Mouse (Mus musculus) hindbrain, embryonic 11.5 days (tissue): ENCODE data around the gene Cdk17. TPM values are rescaled to one million over a fixed set of nuclear protein-coding genes. Genes with fewer than 3 reads are reported as not detected.

Source experiments
- ATAC-seq: fragments of 200-750 bp; cut with Nextera tagmentation; 2 replicates; pipeline ENCODE4 v1.8.0; 2017; ENCODE audit warnings: mild to moderate bottlenecking, moderate TSS enrichment, moderate library complexity; ENCODE audit not compliant: low FRiP score
- DNase-seq: peaks from one replicate; pipeline ENCODE4 v3.0.0-alpha.2; 2015; ENCODE audit warnings: low spot score
- H3K27ac ChIP-seq: fragments of 300-500 bp; sonication (generic); 2 replicates; pipeline ENCODE4 v1.5.1; 2014; ENCODE audit warnings: mild to moderate bottlenecking, low read depth, low read length
- H3K27me3 ChIP-seq: fragments of 300-500 bp; sonication (generic); 2 replicates; pipeline ENCODE4 v1.6.1; 2014; ENCODE audit warnings: mild to moderate bottlenecking, low read length, moderate library complexity, mixed read lengths; ENCODE audit not compliant: control insufficient read depth, insufficient read depth
- H3K36me3 ChIP-seq: fragments of 300-500 bp; sonication (generic); 2 replicates; pipeline ENCODE4 v1.6.1; 2014; ENCODE audit warnings: mild to moderate bottlenecking, low read length, moderate library complexity, mixed read lengths; ENCODE audit not compliant: control insufficient read depth, insufficient read depth
- H3K4me1 ChIP-seq: fragments of 300-500 bp; sonication (generic); replicated peaks from 2 replicates; pipeline ENCODE4 v1.6.1; 2014; ENCODE audit warnings: low read length, mixed read lengths; ENCODE audit not compliant: control insufficient read depth, insufficient read depth
- H3K4me2 ChIP-seq: fragments of 300-500 bp; sonication (generic); replicated peaks from 2 replicates; pipeline ENCODE4 v1.6.1; 2014; ENCODE audit warnings: mild to moderate bottlenecking, low read depth, low read length
- H3K4me3 ChIP-seq: fragments of 300-500 bp; sonication (generic); 2 replicates; pipeline ENCODE4 v1.5.1; 2014; ENCODE audit warnings: low read depth, low read length
- H3K9ac ChIP-seq: fragments of 300-500 bp; sonication (generic); 2 replicates; pipeline ENCODE4 v1.6.1; 2014; ENCODE audit warnings: low read depth, low read length
- H3K9me3 ChIP-seq: fragments of 300-500 bp; sonication (generic); 2 replicates; pipeline ENCODE4 v1.6.1; 2016; ENCODE audit warnings: low read length; ENCODE audit not compliant: control insufficient read depth
- WGBS: fragments of 180-500 bp; shearing (Covaris S2); extraction: QIAGEN DNeasy Blood & Tissue Kit; methylation state at CpG from one replicate; pipeline ENCODE4 v1.1.7; 2014; 5-methylcytosine and 5-hydroxymethylcytosine counted together
- polyA plus RNA-seq: library from polyadenylated mRNA; unstranded; fragments of >200 nt; fragmentation: Nextera tagmentation; extraction: Ambion mirVana; gene quantifications from 2 replicates; pipeline ENCODE4 v1.2.1, GENCODE M21; 2014

The Cdk17 gene
- polyA plus RNA-seq, 1 experiment from 2014 or later = 37.3 TPM

DNA sequence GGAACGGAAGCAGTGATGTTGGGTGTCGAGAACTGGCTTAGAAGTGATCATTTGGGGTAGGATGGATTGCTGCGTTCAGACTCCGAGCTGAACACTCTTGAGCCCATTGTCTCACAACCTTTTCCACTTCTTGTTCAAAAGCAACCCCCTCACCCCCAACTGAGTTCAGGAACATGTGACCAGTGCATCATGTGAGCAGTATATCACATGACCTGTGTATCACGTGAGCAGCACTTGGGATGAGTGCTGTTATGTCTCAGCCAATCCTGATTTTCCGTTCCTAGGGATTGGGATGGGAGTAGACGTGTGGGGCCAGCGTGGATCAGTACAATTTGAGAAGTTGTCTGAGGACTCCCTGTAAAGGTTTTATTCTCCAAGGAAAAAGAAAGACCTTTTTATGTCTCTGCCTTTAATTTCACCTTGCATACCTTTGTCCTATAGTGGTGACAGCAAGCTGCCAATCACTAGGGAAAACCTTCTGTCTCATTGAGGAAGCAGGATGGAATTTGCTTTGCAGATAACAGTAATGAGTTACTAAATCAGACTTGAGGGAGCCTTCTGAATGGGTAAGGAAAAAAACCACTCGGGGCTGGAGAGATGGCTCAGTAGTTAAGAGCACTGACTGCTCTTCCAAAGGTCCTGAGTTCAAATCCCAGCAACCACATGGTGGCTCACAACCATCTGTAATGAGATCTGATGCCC lies 28.7 kb upstream of the Cdk17 start:
- Histone ChIP-seq H3K9me3 (no peaks in the 10 kb centered on the region), H3K4me3 (no peak overlapping the region), H3K9ac (no peak overlapping the region), H3K27ac (no peak overlapping the region), H3K4me2 (no peak overlapping the region), H3K27me3 (no peaks in the 10 kb centered on the region), H3K36me3 (no peaks in the 10 kb centered on the region), H3K4me1 (no peaks in the 10 kb centered on the region)
- DNase-seq (no peak), ATAC-seq (no peak)
- 92% methylated on average over 9 of the region's 9 CpGs for WGBS

DNA sequence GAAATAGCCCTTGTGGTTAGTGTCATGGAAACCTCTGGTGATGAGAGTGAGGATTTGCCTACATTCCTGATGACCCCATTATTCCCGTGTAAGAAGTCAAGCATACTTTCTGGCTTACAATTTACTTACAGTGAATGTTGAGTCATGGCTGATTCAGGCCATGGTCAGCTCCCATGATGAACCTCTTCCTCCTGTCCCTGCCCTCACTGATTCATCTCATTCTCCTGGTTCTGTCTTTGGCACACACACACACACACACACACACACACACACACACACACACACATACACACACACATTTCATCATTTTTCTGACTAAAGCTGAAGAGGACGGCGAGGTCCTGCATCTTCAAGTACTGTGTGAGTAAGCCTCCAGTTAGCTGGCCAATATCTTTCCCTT lies 21.9 kb upstream of the Cdk17 start:
- no peak overlapping the region for H3K4me2 ChIP-seq
- no peaks in the 10 kb centered on the region for H3K36me3 ChIP-seq
- no peaks in the 10 kb centered on the region for H3K9me3 ChIP-seq
- ATAC-seq = no peak
- no peak overlapping the region for H3K4me3 ChIP-seq
- 90% methylated on average over 3 of the region's 3 CpGs for WGBS
- no peaks in the 10 kb centered on the region for H3K27me3 ChIP-seq
- H3K4me1 ChIP-seq = no peaks in the 10 kb centered on the region
- DNase-seq = no peak
- no peak overlapping the region for H3K27ac ChIP-seq
- no peak overlapping the region for H3K9ac ChIP-seq

- no peak for DNase-seq
- Histone ChIP-seq H3K27me3 (no peaks in the 10 kb centered on the region), H3K9ac (no peak overlapping the region), H3K4me2 (no peak overlapping the region), H3K4me1 (no peaks in the 10 kb centered on the region), H3K27ac (no peak overlapping the region), H3K9me3 (no peaks in the 10 kb centered on the region), H3K36me3 (no peaks in the 10 kb centered on the region), H3K4me3 (no peak overlapping the region)
- whole genome bisulfite sequencing = 70% methylated on average over 4 of the region's 4 CpGs
- ATAC-seq = no peak
Observed at GRCm38 (mm10) chr10:93140778-93141177, 19.9 kb upstream of the Cdk17 start.

DNA sequence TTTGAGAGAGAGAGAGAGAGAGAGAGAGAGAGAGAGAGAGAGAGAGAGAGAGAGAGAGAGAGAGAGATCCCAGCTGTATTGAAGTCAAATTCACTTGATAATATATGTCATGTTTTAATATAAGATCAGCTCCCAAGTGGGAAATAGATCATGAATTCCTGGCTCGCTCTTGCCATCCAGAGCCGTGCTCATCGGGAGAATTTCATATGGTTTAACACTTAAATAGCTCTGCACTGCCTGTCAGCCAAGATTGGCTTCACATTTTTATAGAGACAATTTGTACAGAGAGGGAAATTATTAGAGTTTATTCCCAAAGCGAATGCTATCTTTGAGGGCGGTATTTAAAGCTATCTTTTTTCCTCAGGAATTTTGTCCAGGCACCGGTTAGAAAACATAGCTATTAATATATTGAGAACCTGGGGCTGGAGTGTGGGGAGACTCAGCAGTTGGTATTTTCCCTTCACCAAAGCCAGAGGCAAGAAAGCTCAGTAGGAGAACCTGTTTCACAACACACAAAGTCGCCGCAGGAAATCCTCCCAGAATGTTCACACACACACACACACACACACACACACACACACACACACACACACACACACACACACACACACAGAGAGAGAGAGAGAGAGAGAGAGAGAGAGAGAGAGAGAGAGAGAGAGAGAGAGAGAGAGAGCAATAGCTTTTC lies 17.9 kb upstream of the Cdk17 start:
- WGBS = 72% methylated on average over 8 of the region's 8 CpGs
- Histone ChIP-seq H3K4me2 (no peak overlapping the region), H3K4me1 (no peaks in the 10 kb centered on the region), H3K9ac (no peak overlapping the region), H3K9me3 (no peaks in the 10 kb centered on the region), H3K4me3 (no peak overlapping the region), H3K27me3 (no peaks in the 10 kb centered on the region), H3K36me3 (no peaks in the 10 kb centered on the region), H3K27ac (no peak overlapping the region)
- DNase-seq (no peak), ATAC-seq (no peak)

DNA sequence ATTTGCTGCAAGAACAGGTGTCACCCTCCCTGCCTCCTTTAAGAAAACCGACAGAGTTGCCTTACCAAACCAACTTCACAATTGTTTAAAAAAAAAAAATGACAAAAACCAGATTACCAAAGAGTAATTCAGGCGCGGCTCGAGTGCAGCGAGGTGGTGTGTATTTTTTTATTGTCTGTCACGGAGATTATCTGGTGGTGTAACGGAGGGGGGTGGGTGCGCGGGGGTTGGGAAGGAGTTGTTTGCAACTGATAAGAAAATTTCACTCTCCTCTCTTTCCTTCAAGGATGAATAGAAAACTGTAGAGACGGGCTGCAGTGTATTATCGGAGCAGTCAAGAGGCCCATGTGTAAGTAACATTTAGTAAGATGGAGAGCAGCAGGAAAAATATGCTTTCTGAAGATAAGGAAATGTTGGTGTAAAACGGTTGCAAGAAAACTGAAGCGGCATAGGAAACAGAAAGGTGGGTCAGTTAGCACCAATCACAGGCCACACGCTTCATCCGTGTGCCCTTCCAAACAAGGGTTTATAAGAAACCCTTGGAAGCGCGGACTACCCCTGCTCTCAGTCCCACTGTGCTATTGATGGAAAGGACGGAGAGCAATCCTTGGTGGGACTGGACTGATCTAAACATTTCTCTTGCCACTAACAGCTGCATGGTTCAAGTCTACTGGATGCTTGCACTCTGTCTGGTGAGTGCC lies 17.2 kb upstream of the Cdk17 start:
- no peaks in the 10 kb centered on the region for H3K9me3 ChIP-seq
- H3K4me3 ChIP-seq = no peak overlapping the region
- no peaks in the 10 kb centered on the region for H3K27me3 ChIP-seq
- ATAC-seq (no peak), DNase-seq (no peak)
- H3K27ac ChIP-seq = no peak overlapping the region
- no peak overlapping the region for H3K9ac ChIP-seq
- H3K4me1 ChIP-seq = no peaks in the 10 kb centered on the region
- no peak overlapping the region for H3K4me2 ChIP-seq
- 59% methylated on average over 18 of the region's 18 CpGs for WGBS
- H3K36me3 ChIP-seq = no peaks in the 10 kb centered on the region

GRCm38 (mm10) chr10:93143986-93144314 lies 16.7 kb upstream of the Cdk17 start:
- Histone ChIP-seq H3K4me3 (no peak overlapping the region), H3K4me2 (no peak overlapping the region), H3K27me3 (no peaks in the 10 kb centered on the region), H3K9me3 (no peaks in the 10 kb centered on the region), H3K4me1 (no peaks in the 10 kb centered on the region), H3K9ac (no peak overlapping the region), H3K27ac (no peak overlapping the region), H3K36me3 (no peaks in the 10 kb centered on the region)
- no peak for DNase-seq
- 78% methylated on average over 6 of the region's 6 CpGs for WGBS
- no peak for ATAC-seq

- Histone ChIP-seq H3K9me3 (no peaks in the 10 kb centered on the region), H3K9ac (no peak overlapping the region), H3K4me2 (no peak overlapping the region), H3K4me3 (no peak overlapping the region), H3K4me1 (no peaks in the 10 kb centered on the region), H3K27me3 (no peaks in the 10 kb centered on the region), H3K36me3 (no peaks in the 10 kb centered on the region), H3K27ac (no peak overlapping the region)
- DNase-seq = no peak
- WGBS = 95% methylated on average over 1 of the region's 1 CpGs
- no peak for ATAC-seq
Observed at GRCm38 (mm10) chr10:93144579-93144978, 16.1 kb upstream of the Cdk17 start.

- Histone ChIP-seq H3K9ac (no peak overlapping the region), H3K4me1 (no peaks in the 10 kb centered on the region), H3K4me2 (no peak overlapping the region), H3K27me3 (no peaks in the 10 kb centered on the region), H3K4me3 (no peak overlapping the region), H3K9me3 (no peaks in the 10 kb centered on the region), H3K27ac (no peak overlapping the region), H3K36me3 (no peaks in the 10 kb centered on the region)
- no peak for DNase-seq
- WGBS = 85% methylated on average over 10 of the region's 10 CpGs
- ATAC-seq = no peak
Observed at GRCm38 (mm10) chr10:93145088-93145487, 15.6 kb upstream of the Cdk17 start.

- DNase-seq (no peak), ATAC-seq (no peak)
Observed at GRCm38 (mm10) chr10:93146601-93147000, 14.1 kb upstream of the Cdk17 start.

More at GRCm38 (mm10) chr10:93146601-93147000, 14.1 kb upstream of the Cdk17 start:
- Histone ChIP-seq H3K36me3 (no peaks in the 10 kb centered on the region), H3K9ac (no peak overlapping the region), H3K9me3 (no peaks in the 10 kb centered on the region), H3K4me3 (no peak overlapping the region), H3K27me3 (no peaks in the 10 kb centered on the region), H3K4me2 (no peak overlapping the region), H3K27ac (no peak overlapping the region), H3K4me1 (no peaks in the 10 kb centered on the region)
- WGBS = 83% methylated on average over 4 of the region's 4 CpGs
